Mouse (Mus musculus): Measurements from ENCODE around the gene Amn.

- TF ChIP-seq POLR2A (IDR thresholded peaks at IDR 0.05; ENCODE audit: low read depth, low read length) = no peak
- no peak for TF ChIP-seq CTCF (conservative IDR thresholded peaks at IDR 0.05; ENCODE audit: insufficient read depth, insufficient read length, low read depth, low read length)
These were observed 38.4 kb downstream of the Amn start for GRCm38 (mm10) chr12:111309256-111309655.
